9 mouse cellular contexts compared by ENCODE assay signal in genomic region chr19:16131831-16132230, GRCm38 (mm10). TPM values are rescaled to one million over a fixed set of nuclear protein-coding genes. Genes with fewer than 3 reads are reported as not detected.
A peak's percentile ranks its signal among the peaks of the same experiment; 100 is the strongest.
DNase-seq lines count a peak whose midpoint lies in the region; ATAC-seq and TF ChIP-seq lines count a peak whose summit lies in the region.
"Had no signal": no experiment of that assay in that cellular context is flagged by ENCODE, and none has a peak within 500 bp of the region (broad histone marks: within the 10 kb centered on the region; RNA-seq: fewer than 3 reads in every experiment).

No protein-coding gene starts in this region.

- dilution Hi-C loops in CH12.LX (cut with MboI; ENCODE audit: extremely low pct_ligation_motif_present, extremely low pct_unique_long_range_greater_than_20kb, low sequenced_read_pairs), result no loop called here

- DNase-seq in gastrocnemius, adult 2 months, result peak; percentile 18
- no peak for DNase-seq in gastrocnemius, postnatal 10 days
- DNase-seq in CH12.LX (ENCODE audit: extremely low read depth), result no peak
- DNase-seq in forebrain, postnatal 0 days, result no peak
- no peak for DNase-seq in liver, embryonic 13.5 days
- DNase-seq in right cerebral cortex, postnatal 14 days, result no peak
- no peak for DNase-seq in urinary bladder, postnatal 25 days (ENCODE audit: low spot score)

- TF ChIP-seq EP300 in CH12.LX (IDR thresholded peaks at IDR 0.05; ENCODE audit: low read length), result no peak

- H3K4me3 ChIP-seq in gastrocnemius, adult 2 months, result peak overlapping the region; percentile 95
- peak overlapping the region; percentile 54 to 90 (median 76) for H3K4me3 ChIP-seq in CH12.LX (replicated peaks in 1 of 3; ENCODE audit: low read depth in 2 of 3, low read length in 2 of 3, poor library complexity in 1 of 3)
- peak overlapping the region; percentile 97 for H3K4me3 ChIP-seq in forebrain, postnatal 0 days (ENCODE audit: low read depth, low read length)
- peak overlapping the region; percentile 69 for H3K4me3 ChIP-seq in liver, embryonic 13.5 days (replicated peaks)

- H3K27ac ChIP-seq in gastrocnemius, adult 2 months, result peak overlapping the region; percentile 96
- H3K27ac ChIP-seq in CH12.LX (ENCODE audit: insufficient read depth, low read depth), result no peak overlapping the region
- H3K27ac ChIP-seq in forebrain, postnatal 0 days (ENCODE audit: low read depth, low read length), result peak overlapping the region; percentile 99
- peak overlapping the region; percentile 32; the same call in 1 of the 2 replicates for H3K27ac ChIP-seq in liver, embryonic 13.5 days

- peaks cover 0 to 3% of the 10 kb centered on the region in 2 experiments for H3K36me3 ChIP-seq in CH12.LX (replicated peaks in 1 of 2; ENCODE audit: control insufficient read depth in 1 of 2, insufficient read depth in 1 of 2, low read length in 1 of 2)
- H3K36me3 ChIP-seq in forebrain, postnatal 0 days (ENCODE audit: insufficient read depth), result no peaks in the 10 kb centered on the region
- H3K36me3 ChIP-seq in liver, embryonic 13.5 days, result no peaks in the 10 kb centered on the region

- peaks cover 2% of the 10 kb centered on the region for H3K9me3 ChIP-seq in CH12.LX (replicated peaks; ENCODE audit: low read length)
- no peaks in the 10 kb centered on the region for H3K9me3 ChIP-seq in forebrain, postnatal 0 days (ENCODE audit: low read length)
- H3K9me3 ChIP-seq in liver, embryonic 13.5 days (replicated peaks), result no peaks in the 10 kb centered on the region

- peaks cover 13% of the 10 kb centered on the region for H3K79me2 ChIP-seq in CH12.LX (replicated peaks; ENCODE audit: control insufficient read depth, extremely low read depth, insufficient read depth, poor library complexity, severe bottlenecking)

- H3K9ac ChIP-seq in CH12.LX (ENCODE audit: insufficient read depth, low read depth), result peak overlapping the region; percentile 91
- peak overlapping the region; percentile 98 for H3K9ac ChIP-seq in forebrain, postnatal 0 days
- peak overlapping the region; percentile 78 for H3K9ac ChIP-seq in liver, embryonic 13.5 days

- H3K4me2 ChIP-seq in CH12.LX (ENCODE audit: insufficient read depth, low read depth, poor library complexity, severe bottlenecking), result peak overlapping the region; percentile 88; the same call in 1 of the 2 replicates
- peak overlapping the region; percentile 61 for H3K4me2 ChIP-seq in forebrain, postnatal 0 days (ENCODE audit: low read depth)
- H3K4me2 ChIP-seq in liver, embryonic 13.5 days, result peak overlapping the region; percentile 78

- 14% methylated on average over 6 of the region's 6 CpGs for WGBS in forebrain, postnatal 0 days
- WGBS in liver, embryonic 13.5 days (ENCODE audit: insufficient replicate concordance), result 5% methylated on average over 6 of the region's 6 CpGs

- no peak for ATAC-seq in forebrain, postnatal 0 days
- no peak for ATAC-seq in liver, embryonic 13.5 days (ENCODE audit: low read depth)
- ATAC-seq in megakaryocyte-erythroid progenitor cell, adult 5-6 weeks (replicated peaks; ENCODE audit: low FRiP score, low TSS enrichment, poor library complexity, severe bottlenecking), result no peak

- TF ChIP-seq POLR2A in CH12.LX (IDR thresholded peaks at IDR 0.05; ENCODE audit: low read depth, low read length), result no peak

- H3K27me3 ChIP-seq in CH12.LX (replicated peaks), result no peaks in the 10 kb centered on the region
- no peaks in the 10 kb centered on the region for H3K27me3 ChIP-seq in forebrain, postnatal 0 days (ENCODE audit: insufficient read depth, low read length)
- H3K27me3 ChIP-seq in liver, embryonic 13.5 days, result peaks cover 75% of the 10 kb centered on the region

- in situ Hi-C loops in CH12.LX (cut with MboI; ENCODE audit: low pct_ligation_motif_present, low pct_unique_long_range_greater_than_20kb, low sequenced_read_pairs), result loop anchor here (10.0 kb wide), 1 partner anchor 193 kb away; no protein-coding TSS in a partner anchor

- intact Hi-C loops in gastrocnemius, adult 2 months (cut with DNase I), result loop anchor here (2.0 to 5.0 kb wide), 2 partner anchors 67 to 190 kb away; no protein-coding TSS in a partner anchor

- TF ChIP-seq RAD21 in CH12.LX (IDR thresholded peaks at IDR 0.05; ENCODE audit: low read depth, low read length), result no peak

- H3K4me1 ChIP-seq in CH12.LX (ENCODE audit: control insufficient read depth in 1 of 2, insufficient read depth in 2 of 2), result peaks cover 6 to 32% of the 10 kb centered on the region in 2 experiments
- H3K4me1 ChIP-seq in forebrain, postnatal 0 days (ENCODE audit: insufficient read depth), result peaks cover 11% of the 10 kb centered on the region; the same call in 1 of the 2 replicates
- peaks cover 39% of the 10 kb centered on the region for H3K4me1 ChIP-seq in liver, embryonic 13.5 days (replicated peaks)

- no peak for TF ChIP-seq CTCF in gastrocnemius, adult 2 months (IDR thresholded peaks at IDR 0.05)
- no peak for TF ChIP-seq CTCF in CH12.LX (conservative IDR thresholded peaks at IDR 0.05 in 1 of 2, IDR thresholded peaks at IDR 0.05 in 1 of 2; ENCODE audit: low read depth in 2 of 2, low read length in 2 of 2)
- TF ChIP-seq CTCF in forebrain, postnatal 0 days (IDR thresholded peaks at IDR 0.05; ENCODE audit: low read depth), result no peak

TF ChIP-seq in CH12.LX, 34 proteins besides CTCF, POLR2A, EP300 and RAD21:
- TF ChIP-seq BHLHE40 (IDR thresholded peaks at IDR 0.05; ENCODE audit: low read depth, low read length) (no peak), ZNF384 (IDR thresholded peaks at IDR 0.05; ENCODE audit: low read depth, low read length) (no peak), MAX (IDR thresholded peaks at IDR 0.05; ENCODE audit: low read length) (no peak), JUN (IDR thresholded peaks at IDR 0.05; ENCODE audit: insufficient read depth, low read depth, low read length) (no peak), RCOR1 (conservative IDR thresholded peaks at IDR 0.05; ENCODE audit: low read depth, low read length) (no peak), HCFC1 (IDR thresholded peaks at IDR 0.05; ENCODE audit: low read depth, low read length) (no peak), TCF12 (IDR thresholded peaks at IDR 0.05; ENCODE audit: low read depth, low read length) (no peak), KAT2A (IDR thresholded peaks at IDR 0.05; ENCODE audit: insufficient replicate concordance, low read length) (no peak), MEF2A (IDR thresholded peaks at IDR 0.05; ENCODE audit: borderline replicate concordance, low read depth, low read length) (no peak), POLR2AphosphoS2 (IDR thresholded peaks at IDR 0.05; ENCODE audit: low read depth, low read length) (no peak), PAX5 (IDR thresholded peaks at IDR 0.05; ENCODE audit: low read length) (no peak), NELFE (IDR thresholded peaks at IDR 0.05; ENCODE audit: low read depth, low read length) (no peak), TBP (conservative IDR thresholded peaks at IDR 0.05; ENCODE audit: low read depth, low read length) (no peak), USF1 (IDR thresholded peaks at IDR 0.05; ENCODE audit: low read depth, low read length) (no peak), ZMIZ1 (IDR thresholded peaks at IDR 0.05; ENCODE audit: low read depth, low read length) (no peak), USF2 (conservative IDR thresholded peaks at IDR 0.05; ENCODE audit: low read depth, low read length) (no peak)

RNA-seq across cellular contexts. Expression of gene Gnaq, which starts 0.8 kb away (rescaled TPM):
- 10 to 100 TPM; 12.2 to 15.7 TPM for total RNA-seq in gastrocnemius, adult 2 months (2021)
- 10 to 100 TPM; 23.7 to 29.4 TPM for total RNA-seq in gastrocnemius, postnatal 10 days (2021)
- 5.7 and 8.1 TPM in 2 replicates for total RNA-seq in CH12.LX (2012; rRNA removed)
- total RNA-seq in CH12.LX (2014; rRNA removed), result 5.1 and 8.2 TPM in 2 replicates
- 12.9 and 15.9 TPM in 2 replicates for polyA plus RNA-seq in CH12.LX (2012; ENCODE audit: insufficient read length, low read depth)
- total RNA-seq in forebrain, postnatal 0 days (2014; rRNA removed), result 115 and 143 TPM in 2 replicates
- polyA plus RNA-seq in forebrain, postnatal 0 days (2015; fragmentation: Nextera tagmentation; extraction: Ambion mirVana), result 60.1 and 94.2 TPM in 2 replicates
- polyA plus RNA-seq in liver, embryonic 13.5 days (2015; fragmentation: Nextera tagmentation; extraction: Ambion mirVana), result 4.0 and 4.2 TPM in 2 replicates
- 15.8 and 20.8 TPM in 2 replicates for total RNA-seq in megakaryocyte-erythroid progenitor cell, adult 5-6 weeks (2014; fragmentation: Nextera tagmentation)
- 6.2 and 18.1 TPM in 2 replicates for total RNA-seq in megakaryocyte-erythroid progenitor cell, adult 5-6 weeks (2017)
- total RNA-seq: MEL had no signal
